Mouse (Mus musculus) megakaryocyte, embryonic 14.5 days (primary cell): ENCODE measurements around the gene Slc35e2. TPM values are rescaled to one million over a fixed set of nuclear protein-coding genes. Genes with fewer than 3 reads are reported as not detected.

Source experiments
- H3K27me3 ChIP-seq: replicated peaks from 2 replicates; pipeline ENCODE3; 2012; ENCODE audit warnings: inconsistent platforms
- H3K36me3 ChIP-seq: replicated peaks from 2 replicates; pipeline ENCODE3; 2012; ENCODE audit warnings: low read length, inconsistent platforms, mixed read lengths
- H3K4me1 ChIP-seq: 2 replicates; pipeline ENCODE4 v1.6.1; 2012; ENCODE audit warnings: inconsistent platforms
- H3K4me3 ChIP-seq: replicated peaks from 2 replicates; pipeline ENCODE3; 2012; ENCODE audit warnings: moderate library complexity, mild to moderate bottlenecking, inconsistent platforms
- H3K9me3 ChIP-seq: 2 replicates; pipeline ENCODE4 v1.6.1; 2012; ENCODE audit warnings: inconsistent platforms
- FLI1 ChIP-seq: IDR thresholded peaks from 2 replicates; pipeline ENCODE4 v1.6.1; 2012; ENCODE audit warnings: low read length, inconsistent platforms, mixed read lengths
- GATA1 ChIP-seq: IDR thresholded peaks from 3 replicates; pipeline ENCODE4 v1.6.1; 2012; ENCODE audit warnings: mixed read lengths, low read length, inconsistent platforms, borderline replicate concordance
- polyA plus RNA-seq: library from polyadenylated mRNA; stranded (reverse); fragments of >175 nt; gene quantifications from 2 replicates; pipeline ENCODE4 v1.2.3, GENCODE M21; 2012; ENCODE audit warnings: low replicate concordance; ENCODE audit not compliant: insufficient read depth

Slc35e2 gene
- polyA plus RNA-seq, 1 experiment, result 0.17 TPM

DNA sequence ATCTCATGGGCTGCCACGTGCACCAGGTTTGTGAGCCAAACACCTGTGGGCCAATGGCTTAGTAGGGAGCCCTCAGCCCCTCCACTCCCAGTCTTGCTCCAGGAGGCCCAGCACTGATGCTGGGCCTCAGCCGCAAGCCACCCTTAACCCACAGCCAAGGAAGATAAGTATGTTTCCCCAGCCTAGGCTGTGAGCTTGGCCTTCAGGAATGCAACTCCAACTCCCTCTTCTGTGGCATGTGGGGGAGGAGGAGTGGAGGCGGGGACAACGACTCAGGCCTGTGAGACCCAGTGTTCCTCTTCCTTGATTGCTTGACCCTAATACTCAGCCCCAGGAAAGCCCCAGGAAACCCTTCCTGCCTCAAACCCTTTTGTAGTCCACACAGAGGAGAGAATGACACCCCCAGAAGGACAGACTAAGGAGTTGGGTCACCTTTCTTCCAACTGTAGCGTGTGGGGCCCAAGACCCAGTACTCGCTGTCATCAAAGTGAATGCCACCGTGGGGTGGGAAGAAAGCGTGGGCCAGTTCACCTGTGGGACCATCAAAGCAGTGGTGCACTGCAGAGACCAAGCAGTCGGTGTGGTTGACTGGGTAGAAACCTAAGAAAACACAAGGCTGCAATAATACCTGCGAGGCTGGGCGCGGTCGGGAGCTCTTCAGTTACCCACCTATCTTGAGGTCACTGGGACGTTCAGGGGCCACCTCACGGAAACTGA, 50.5 kb downstream of the Slc35e2 start:
- H3K9me3 ChIP-seq, result 0 out of 2 replicates have a peak, but pooled peaks cover 6% of the 10 kb centered on the region
- H3K4me3 ChIP-seq, result peak overlapping the region; percentile 67
- H3K36me3 ChIP-seq, result peaks cover 86% of the 10 kb centered on the region
- H3K27me3 ChIP-seq, result peaks cover 28% of the 10 kb centered on the region
- TF ChIP-seq FLI1 (no peak), GATA1 (no peak)
- peaks cover 63% of the 10 kb centered on the region for H3K4me1 ChIP-seq

DNA sequence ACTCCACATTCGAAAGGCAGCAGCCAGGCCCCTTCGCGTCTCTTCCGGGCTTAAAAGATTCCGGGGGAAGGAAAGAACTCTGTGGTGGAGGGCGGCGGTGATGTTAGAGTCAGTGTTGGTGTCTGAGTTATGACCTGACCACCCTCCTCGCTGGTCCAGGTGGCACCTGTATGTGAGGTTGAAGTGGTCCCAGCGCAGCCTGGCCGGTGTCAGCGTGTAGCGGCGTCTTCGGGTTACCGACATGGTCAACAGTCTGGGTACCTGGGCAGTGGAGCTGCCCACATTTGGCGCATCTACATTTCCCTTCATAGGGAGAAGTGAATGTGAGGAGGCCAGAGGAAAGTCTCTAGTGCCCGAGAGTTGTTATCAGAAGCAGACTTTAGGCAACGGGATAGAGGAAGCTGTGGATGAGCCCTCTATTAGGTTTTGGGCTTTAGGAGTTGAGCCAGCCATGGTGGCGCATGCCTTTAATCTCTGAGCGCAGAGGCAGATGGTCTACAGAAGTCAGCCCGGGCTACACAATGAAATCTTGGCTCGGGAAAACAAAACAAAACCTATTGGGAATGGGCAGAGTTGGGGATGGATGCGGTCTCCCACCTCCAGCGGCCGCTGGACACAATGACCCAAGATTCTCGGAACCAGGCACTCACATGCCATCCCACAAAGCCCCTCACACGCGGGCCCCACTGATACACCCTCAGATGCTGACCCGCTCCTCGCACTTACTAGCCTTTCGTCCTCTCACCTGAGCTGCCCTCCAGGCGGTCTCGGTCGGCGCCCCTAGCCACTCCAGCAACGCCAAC, 51.3 kb downstream of the Slc35e2 start:
- H3K27me3 ChIP-seq, result peaks cover 28% of the 10 kb centered on the region
- 0 out of 2 replicates have a peak, but pooled peaks cover 6% of the 10 kb centered on the region for H3K9me3 ChIP-seq
- peaks cover 68% of the 10 kb centered on the region for H3K4me1 ChIP-seq
- peak overlapping the region; percentile 89 for H3K4me3 ChIP-seq
- H3K36me3 ChIP-seq, result peaks cover 88% of the 10 kb centered on the region
- TF ChIP-seq GATA1, result no peak
- TF ChIP-seq FLI1, result no peak

DNA sequence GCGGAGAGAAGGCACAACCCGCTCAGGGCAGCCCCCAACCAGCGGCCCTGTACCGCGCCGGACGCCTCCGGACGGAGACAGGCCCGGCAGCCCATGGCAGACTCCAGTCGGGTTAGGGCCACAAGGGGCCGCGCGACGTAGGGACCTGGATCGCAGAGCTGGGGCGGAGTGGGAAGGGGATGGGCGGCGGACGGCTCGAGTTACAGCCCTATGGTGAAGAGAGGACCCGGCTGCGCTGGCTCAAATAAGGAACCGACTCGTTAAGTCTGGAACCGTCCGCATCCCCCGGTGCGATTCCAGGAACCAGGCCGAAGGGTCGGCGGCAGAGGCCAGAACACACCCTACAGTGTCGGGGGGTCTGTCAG, 51.9 kb downstream of the Slc35e2 start, which contains the start of gene Mmp23:
Mmp23 (minus strand) TSS at position 299 of the 365 bp plus-strand sequence.
- Histone ChIP-seq H3K9me3 (0 out of 2 replicates have a peak, but pooled peaks cover 6% of the 10 kb centered on the region), H3K27me3 (peaks cover 28% of the 10 kb centered on the region), H3K4me3 (peak within 1 kb of the TSS; percentile 89)

DNA sequence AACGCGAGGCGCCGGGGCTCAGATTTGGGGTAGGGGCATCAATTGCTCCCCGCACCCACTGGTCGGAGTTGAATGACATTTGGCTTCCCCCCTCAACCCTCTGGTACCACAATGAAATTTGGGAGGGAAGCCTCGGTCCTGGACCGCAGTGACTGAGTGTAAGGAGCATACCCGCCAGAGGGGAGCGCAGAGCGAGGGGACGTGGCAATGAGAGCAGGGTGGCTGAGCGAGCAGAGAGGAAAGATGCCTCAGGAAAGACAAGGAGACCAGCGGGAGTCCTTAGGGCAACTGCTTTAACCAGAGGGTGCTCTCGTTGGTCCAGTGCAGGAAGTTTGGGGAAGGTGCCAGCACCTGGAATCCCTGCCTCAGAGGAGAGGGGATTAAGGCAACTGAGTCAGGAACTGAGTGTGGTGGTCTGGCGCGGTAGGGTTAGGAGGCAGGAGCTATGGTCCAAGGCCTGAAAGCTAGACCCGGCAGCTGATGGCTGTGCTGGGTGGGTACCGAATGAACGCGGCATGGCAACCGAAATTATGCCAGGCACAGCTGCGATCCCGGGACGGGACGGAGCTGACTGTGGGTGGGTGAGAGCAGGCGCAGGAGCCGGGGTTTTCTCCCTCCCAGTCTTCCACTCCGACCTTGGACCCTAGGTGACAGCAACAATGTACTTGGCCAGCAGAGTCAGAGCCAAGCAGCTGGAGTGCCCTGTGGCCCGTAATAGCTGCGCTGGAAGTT, 52.4 kb downstream of the Slc35e2 start:
- Histone ChIP-seq H3K4me1 (peaks cover 78% of the 10 kb centered on the region), H3K9me3 (0 out of 2 replicates have a peak, but pooled peaks cover 6% of the 10 kb centered on the region), H3K4me3 (peak overlapping the region; percentile 89), H3K36me3 (peaks cover 88% of the 10 kb centered on the region), H3K27me3 (peaks cover 28% of the 10 kb centered on the region)
- TF ChIP-seq GATA1 (no peak), FLI1 (no peak)

More for the DNA sequence above, 51.9 kb downstream of the Slc35e2 start, which contains the start of gene Mmp23:
- peaks cover 74% of the 10 kb centered on the region for H3K4me1 ChIP-seq
- TF ChIP-seq GATA1, result no peak
- TF ChIP-seq FLI1, result no peak
- H3K36me3 ChIP-seq, result peaks cover 88% of the 10 kb centered on the region

DNA sequence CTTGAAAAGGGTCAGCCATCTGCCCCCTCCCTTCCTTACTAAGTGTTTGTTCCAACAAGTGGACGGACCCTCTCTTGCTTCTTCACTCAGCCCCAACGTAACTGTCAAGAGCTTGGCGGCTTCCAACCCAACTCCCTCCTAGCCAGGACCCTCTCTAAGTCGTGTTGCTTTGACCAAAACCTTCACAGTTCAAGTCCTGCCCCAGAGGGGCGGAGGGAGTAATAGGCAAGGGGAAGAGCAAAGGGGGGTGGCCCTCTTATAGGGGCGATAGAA, 52.9 kb downstream of the Slc35e2 start:
- Histone ChIP-seq H3K27me3 (peaks cover 28% of the 10 kb centered on the region), H3K4me1 (peaks cover 81% of the 10 kb centered on the region), H3K9me3 (0 out of 2 replicates have a peak, but pooled peaks cover 6% of the 10 kb centered on the region), H3K36me3 (peaks cover 88% of the 10 kb centered on the region), H3K4me3 (peak overlapping the region; percentile 89)
- TF ChIP-seq GATA1 (no peak), FLI1 (no peak)

DNA sequence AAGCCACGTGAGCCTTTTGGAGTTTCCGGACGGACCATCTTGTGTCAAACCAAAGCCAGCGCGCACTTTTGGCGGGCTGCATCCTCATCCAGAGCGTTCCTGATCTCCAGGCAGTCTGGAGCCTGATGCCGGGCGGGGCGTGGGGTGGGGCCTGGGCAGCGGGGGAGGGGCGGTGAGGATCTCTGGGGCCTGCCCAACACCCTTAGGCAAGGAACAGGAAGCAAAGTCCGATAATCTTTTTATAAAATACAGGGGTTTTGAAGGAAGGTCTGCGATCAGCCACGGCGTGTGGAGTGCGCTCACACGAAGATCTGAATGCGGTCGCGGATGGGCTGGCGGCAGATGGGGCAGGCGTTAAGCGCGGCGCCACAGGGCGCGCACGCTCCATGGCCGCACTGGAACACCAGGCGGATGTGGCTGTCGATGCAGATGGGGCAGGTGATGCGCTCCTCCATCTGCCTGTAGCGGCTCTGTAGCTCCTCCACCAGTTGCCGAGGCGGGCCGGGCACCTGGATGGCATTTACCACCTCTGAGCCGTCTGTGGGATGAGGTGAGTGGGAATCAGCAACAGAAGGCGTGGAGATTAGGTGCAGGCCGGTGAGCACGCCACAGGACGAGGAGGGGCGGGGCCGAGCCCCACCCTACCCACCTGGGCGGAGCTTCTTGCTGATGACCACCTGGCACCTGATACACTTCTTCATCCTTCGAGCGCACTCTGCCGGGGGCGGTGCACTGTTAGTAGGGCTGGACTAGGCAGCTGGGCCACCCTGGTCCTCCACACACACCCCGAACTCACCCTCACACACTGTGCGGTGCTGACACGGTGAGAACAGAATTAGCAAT, 53.5 kb downstream of the Slc35e2 start:
- Histone ChIP-seq H3K36me3 (peaks cover 88% of the 10 kb centered on the region), H3K27me3 (peaks cover 28% of the 10 kb centered on the region), H3K4me1 (peaks cover 86% of the 10 kb centered on the region), H3K4me3 (peak overlapping the region; percentile 89), H3K9me3 (0 out of 2 replicates have a peak, but pooled peaks cover 6% of the 10 kb centered on the region)
- no peak for TF ChIP-seq GATA1
- no peak for TF ChIP-seq FLI1

DNA sequence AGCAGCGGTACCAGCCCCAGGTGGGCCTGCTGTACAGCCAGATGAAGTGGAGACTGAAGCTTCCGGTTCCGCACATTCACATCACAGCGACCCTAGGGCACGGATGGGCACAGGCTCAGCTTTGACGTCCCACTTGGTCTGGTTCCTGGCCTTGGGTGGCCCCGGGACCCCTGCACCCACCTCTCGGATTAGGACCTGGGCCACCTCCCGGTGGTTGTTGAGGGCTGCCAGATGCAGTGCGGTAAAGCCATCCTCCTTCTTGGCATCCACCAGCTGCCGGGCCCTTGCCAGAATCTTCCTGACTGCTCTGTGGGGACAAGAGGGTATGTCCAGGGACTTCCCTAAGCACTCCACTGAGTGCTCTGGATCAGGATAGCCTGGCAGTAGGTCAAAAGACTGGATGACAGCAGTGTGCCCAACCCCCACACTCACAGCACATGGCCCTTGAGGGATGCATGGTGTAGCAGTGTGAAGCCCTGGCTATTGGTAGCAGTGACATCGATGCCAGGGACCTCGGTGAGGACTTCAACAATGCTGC, 55.1 kb downstream of the Slc35e2 start:
- H3K4me1 ChIP-seq, result peaks cover 88% of the 10 kb centered on the region
- H3K4me3 ChIP-seq, result peak overlapping the region; percentile 9
- TF ChIP-seq GATA1, result no peak
- TF ChIP-seq FLI1, result no peak
- peaks cover 28% of the 10 kb centered on the region for H3K27me3 ChIP-seq
- peaks cover 87% of the 10 kb centered on the region for H3K36me3 ChIP-seq
- H3K9me3 ChIP-seq, result 0 out of 2 replicates have a peak, but pooled peaks cover 6% of the 10 kb centered on the region

DNA sequence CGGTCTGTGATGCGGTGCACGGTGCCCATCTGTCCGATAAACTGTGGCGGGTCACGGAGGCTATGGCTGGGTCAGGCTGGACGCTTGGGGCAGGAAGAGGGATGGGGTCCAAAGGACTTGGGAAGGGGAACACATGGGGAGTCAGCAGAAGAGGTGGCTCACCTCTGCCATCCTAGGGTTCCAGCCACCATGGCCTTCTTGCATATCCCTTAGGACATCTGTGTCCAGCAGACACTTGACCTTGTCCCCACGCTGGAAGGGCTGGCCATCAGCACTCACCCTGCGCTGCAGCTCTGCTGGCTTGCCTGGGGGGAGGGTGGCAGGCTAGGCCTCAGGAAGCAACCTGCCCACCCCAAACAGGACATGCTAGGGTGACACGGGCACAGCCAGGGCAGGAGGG, 57.7 kb downstream of the Slc35e2 start:
- Histone ChIP-seq H3K4me1 (peaks cover 73% of the 10 kb centered on the region), H3K27me3 (peaks cover 10% of the 10 kb centered on the region), H3K4me3 (no peak overlapping the region), H3K9me3 (no peaks in the 10 kb centered on the region), H3K36me3 (peaks cover 93% of the 10 kb centered on the region)
- no peak for TF ChIP-seq GATA1
